Mouse (Mus musculus) heart, adult 2 months (tissue): ENCODE data around the gene Gm45808. TPM values are rescaled to one million over a fixed set of nuclear protein-coding genes. Genes with fewer than 3 reads are reported as not detected.
"Not testable (repeated sequence)": the region's sequence is repeated elsewhere in the genome, so short reads cannot be mapped to it uniquely, and the experiment has no call there.

Experiments used
- DNase-seq, 2 experiments: peaks; one replicate each; pipeline ENCODE4 v3.0.0; 2021
- H3K27ac ChIP-seq: fragments of 200-600 bp; 2 replicates; pipeline ENCODE4 v1.8.1; 2022
- H3K27me3 ChIP-seq: fragments of 200-500 bp; 2 replicates; pipeline ENCODE4 v1.6.1; 2012; ENCODE audit warnings: mild to moderate bottlenecking, low read length, inconsistent platforms, mixed read lengths; ENCODE audit not compliant: control insufficient read depth, insufficient read depth
- H3K36me3 ChIP-seq: fragments of 200-500 bp; 2 replicates; pipeline ENCODE4 v1.6.1; 2012; ENCODE audit warnings: low read length, inconsistent platforms; ENCODE audit not compliant: control insufficient read depth, insufficient read depth
- H3K4me1 ChIP-seq: fragments of 200-500 bp; 2 replicates; pipeline ENCODE4 v1.6.1; 2011; ENCODE audit warnings: low read length; ENCODE audit not compliant: control insufficient read depth, insufficient read depth
- H3K4me3 ChIP-seq: fragments of 200-600 bp; 2 replicates; pipeline ENCODE4 v1.8.1; 2022
- H3K79me2 ChIP-seq: fragments of 200-500 bp; replicated peaks from 2 replicates; pipeline ENCODE4 v1.6.1; 2012; ENCODE audit warnings: mild to moderate bottlenecking, inconsistent platforms, low read length, moderate library complexity, mixed read lengths; ENCODE audit not compliant: control insufficient read depth, insufficient read depth
- H3K9ac ChIP-seq: fragments of 200-500 bp; 2 replicates; pipeline ENCODE4 v1.6.1; 2012; ENCODE audit warnings: low read depth, mild to moderate bottlenecking, control low read depth, inconsistent platforms, low read length, mixed read lengths
- CTCF ChIP-seq: fragments of 200-600 bp; IDR thresholded peaks from 2 replicates; pipeline ENCODE4 v1.8.1; 2022; ENCODE audit warnings: antibody characterized with exemption, mild to moderate bottlenecking, moderate library complexity
- EP300 ChIP-seq: fragments of 200-500 bp; IDR thresholded peaks from 2 replicates; pipeline ENCODE4 v1.6.1; 2011; ENCODE audit warnings: low read depth, low read length, control low read depth; ENCODE audit not compliant: insufficient read depth
- POLR2A ChIP-seq: fragments of 200-500 bp; IDR thresholded peaks from 2 replicates; pipeline ENCODE4 v1.6.1; 2011; ENCODE audit warnings: mild to moderate bottlenecking, low read depth, low read length, control low read depth; ENCODE audit not compliant: insufficient read depth
- WGBS: fragments of 180-500 bp; shearing (Covaris S2); methylation state at CpG from one replicate; pipeline ENCODE4 v1.1.7; 2018; 5-methylcytosine and 5-hydroxymethylcytosine counted together
- intact Hi-C: fragments of 180-260 bp; cut with DNase I; formaldehyde crosslinking; loops from one replicate; pipeline ENCODE4 v1.15.1; 2025
- polyA plus RNA-seq: library from polyadenylated mRNA; depleted of rRNA; stranded (reverse); fragments of >200 nt; gene quantifications from 2 replicates; pipeline ENCODE4 v1.2.3, GENCODE M21; 2012
- total RNA-seq, 2 experiments: library from RNA; stranded (reverse); gene quantifications; 2 replicates each; pipeline ENCODE4 v1.2.3; 2021

The Gm45808 gene
- total and polyA plus RNA-seq, 3 experiments, result 1.6 to 8.1 (median 4.8) TPM

- TF ChIP-seq EP300 (no peak), CTCF (no peak), POLR2A (peak; percentile 80)
- Histone ChIP-seq H3K9ac (peak within 1 kb of the TSS; percentile 63), H3K4me1 (peaks cover 4% of the 10 kb centered on the region), H3K36me3 (no peaks in the 10 kb centered on the region), H3K27ac (peak within 1 kb of the TSS; percentile 71), H3K79me2 (no peaks in the 10 kb centered on the region), H3K4me3 (peak within 1 kb of the TSS; percentile 59), H3K27me3 (no peaks in the 10 kb centered on the region)
- intact Hi-C loops, result no loop called here
- WGBS, result 18% methylated on average over 38 of the region's 38 CpGs
- peak; percentile 81 to 84 for DNase-seq
These were observed 1.9 kb upstream of the Gm45808 start, which contains the start of gene Dhdh for GRCm38 (mm10) chr7:45488293-45489204. Gene Dhdh, minus strand, starts transcription at chr7:45488805.

- no peak overlapping the region for H3K9ac ChIP-seq
- no peak overlapping the region; the same call in 1 of the 2 replicates for H3K27ac ChIP-seq
- H3K4me3 ChIP-seq, result no peak overlapping the region
- intact Hi-C loops, result no loop called here
- DNase-seq, result no peak
- H3K4me1 ChIP-seq, result peaks cover 1% of the 10 kb centered on the region; the same call in 1 of the 2 replicates
- no peaks in the 10 kb centered on the region for H3K27me3 ChIP-seq
- WGBS, result 71% methylated on average over 11 of the region's 11 CpGs
- H3K36me3 ChIP-seq, result no peaks in the 10 kb centered on the region
- TF ChIP-seq POLR2A (no peak), EP300 (no peak), CTCF (no peak)
- H3K79me2 ChIP-seq, result no peaks in the 10 kb centered on the region
These were observed 1.3 kb upstream of the Gm45808 start for GRCm38 (mm10) chr7:45487861-45488292.

GRCm38 (mm10) chr7:45486158-45486557, 453 bp downstream of the Gm45808 start:
- H3K27ac ChIP-seq, result no peak overlapping the region
- intact Hi-C loops, result no loop called here

GRCm38 (mm10) chr7:45484985-45485384, 1.6 kb downstream of the Gm45808 start:
- intact Hi-C loops, H3K36me3 ChIP-seq, DNase-seq, H3K27me3 ChIP-seq, H3K4me3 ChIP-seq, H3K9ac ChIP-seq, H3K4me1 ChIP-seq, H3K79me2 ChIP-seq, H3K27ac ChIP-seq: not testable (repeated sequence)
- WGBS, result 92% methylated on average over 5 of the region's 5 CpGs

More at GRCm38 (mm10) chr7:45486158-45486557, 453 bp downstream of the Gm45808 start:
- no peak overlapping the region for H3K9ac ChIP-seq
- H3K36me3 ChIP-seq, result no peaks in the 10 kb centered on the region
- no peaks in the 10 kb centered on the region for H3K27me3 ChIP-seq
- 57% methylated on average over 7 of the region's 7 CpGs for WGBS
- DNase-seq, result no peak
- no peak for TF ChIP-seq POLR2A
- no peak for TF ChIP-seq EP300
- TF ChIP-seq CTCF, result no peak
- peaks cover 1% of the 10 kb centered on the region; the same call in 1 of the 2 replicates for H3K4me1 ChIP-seq
- H3K79me2 ChIP-seq, result no peaks in the 10 kb centered on the region
- no peak overlapping the region for H3K4me3 ChIP-seq

GRCm38 (mm10) chr7:45482166-45482565, 4.4 kb downstream of the Gm45808 start:
- H3K4me1 ChIP-seq, result no peaks in the 10 kb centered on the region
- H3K27ac ChIP-seq, result no peak overlapping the region
- no peak for DNase-seq
- no peaks in the 10 kb centered on the region for H3K27me3 ChIP-seq
- no peak overlapping the region for H3K4me3 ChIP-seq
- intact Hi-C loops, result no loop called here
- TF ChIP-seq POLR2A, result no peak
- TF ChIP-seq EP300, result no peak
- no peak for TF ChIP-seq CTCF
- WGBS, result 58% methylated on average over 1 of the region's 1 CpGs
- H3K36me3 ChIP-seq, result no peaks in the 10 kb centered on the region
- H3K9ac ChIP-seq, result no peak overlapping the region
- H3K79me2 ChIP-seq, result no peaks in the 10 kb centered on the region

- H3K79me2 ChIP-seq, result no peaks in the 10 kb centered on the region
- no peaks in the 10 kb centered on the region for H3K4me1 ChIP-seq
- H3K4me3 ChIP-seq, result no peak within 1 kb of the TSS
- intact Hi-C loops, result no loop called here
- TF ChIP-seq EP300 (no peak), POLR2A (no peak), CTCF (no peak)
- no peak within 1 kb of the TSS for H3K9ac ChIP-seq
- H3K36me3 ChIP-seq, result no peaks in the 10 kb centered on the region
- peak; percentile 60 to 65 for DNase-seq
- WGBS, result 45% methylated on average over 15 of the region's 15 CpGs
- no peak within 1 kb of the TSS for H3K27ac ChIP-seq
- H3K27me3 ChIP-seq, result no peaks in the 10 kb centered on the region
These were observed 5.2 kb downstream of the Gm45808 start, which contains the start of gene Tulp2 for GRCm38 (mm10) chr7:45481374-45481927. Gene Tulp2, plus strand, starts transcription at chr7:45481877.

GRCm38 (mm10) chr7:45480310-45480709, 6.3 kb downstream of the Gm45808 start:
- DNase-seq, H3K36me3 ChIP-seq, intact Hi-C loops, H3K27ac ChIP-seq, H3K4me3 ChIP-seq, H3K4me1 ChIP-seq, H3K27me3 ChIP-seq, H3K9ac ChIP-seq, H3K79me2 ChIP-seq: not testable (repeated sequence)
- WGBS, result 80% methylated on average over 3 of the region's 4 CpGs
